Mouse (Mus musculus): Measurements from ENCODE around the gene Dlg1. TPM values are rescaled to one million over a fixed set of nuclear protein-coding genes. Genes with fewer than 3 reads are reported as not detected.
A peak's percentile ranks its signal among the peaks of the same experiment; 100 is the strongest.

Gene Dlg1
- polyA plus RNA-seq, 1 experiment from 2014 or later, result 31.3 TPM

DNA sequence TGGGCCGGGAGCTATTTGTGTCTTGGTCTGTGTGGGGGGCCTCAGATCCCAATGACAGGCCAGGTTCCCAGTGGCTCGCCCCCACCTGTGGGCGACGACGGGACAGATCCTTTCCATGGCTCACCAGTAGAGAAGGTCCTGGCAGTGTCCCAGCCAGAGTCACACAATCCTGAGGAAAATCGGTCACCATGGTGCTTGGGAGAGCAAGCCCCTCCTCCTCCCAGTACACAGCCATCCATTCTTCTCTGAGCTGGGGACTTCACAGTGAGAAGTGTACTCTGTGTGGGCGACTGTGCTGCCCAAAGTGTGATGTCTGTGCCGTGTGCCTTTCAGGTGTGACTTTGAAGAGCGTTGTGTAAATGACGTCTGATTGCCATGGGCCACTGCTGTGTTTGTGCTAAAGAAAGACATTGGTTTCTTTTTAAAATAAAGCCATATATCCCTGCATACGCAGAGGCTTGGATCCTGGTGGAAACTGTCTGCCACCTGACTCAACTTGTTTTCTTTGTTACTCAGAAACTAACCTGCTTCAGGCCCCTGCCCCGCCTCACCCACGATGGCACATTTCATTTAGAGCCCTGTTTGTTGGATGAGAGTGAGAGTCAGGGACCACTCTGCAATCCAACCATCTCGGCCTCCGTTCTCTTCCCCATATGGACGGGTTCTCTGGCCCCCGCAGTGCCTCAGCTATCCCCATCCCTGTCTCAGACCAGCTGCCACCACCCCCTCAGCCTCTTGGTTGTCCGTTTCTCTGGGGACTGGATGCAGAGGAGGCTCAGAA is 235.5 kb downstream of the Dlg1 start:
- Histone ChIP-seq H3K4me2 (no peak overlapping the region), H3K4me1 (peaks cover 14% of the 10 kb centered on the region), H3K36me3 (no peaks in the 10 kb centered on the region), H3K4me3 (replicated peaks) (no peak overlapping the region), H3K27me3 (no peaks in the 10 kb centered on the region), H3K27ac (no peak overlapping the region), H3K9ac (no peak overlapping the region), H3K9me3 (replicated peaks) (no peaks in the 10 kb centered on the region)
- ATAC-seq (replicated peaks; ENCODE audit: low FRiP score), result no peak
- 83% methylated on average over 18 of the region's 18 CpGs for WGBS

DNA sequence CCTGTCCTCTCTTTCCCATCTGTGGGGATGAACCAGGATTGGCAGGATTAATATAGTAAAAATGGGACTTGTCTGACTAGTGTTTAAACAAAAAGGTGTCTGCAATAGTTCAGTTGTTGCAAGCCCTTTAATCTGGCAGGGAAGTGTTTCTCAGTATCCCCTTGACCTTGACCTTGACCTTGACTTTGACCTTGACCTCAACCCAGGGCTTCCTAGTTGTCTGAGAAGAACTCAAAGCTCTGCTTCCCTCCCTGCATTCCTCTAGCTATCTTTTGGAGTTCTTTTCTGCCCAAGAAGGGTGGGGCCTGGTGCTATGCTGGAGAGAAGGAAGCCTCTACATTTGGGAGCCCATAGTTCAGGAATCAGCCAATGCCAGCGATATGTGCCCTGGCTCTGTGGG is 238.6 kb downstream of the Dlg1 start:
- WGBS, result 88% methylated on average over 1 of the region's 1 CpGs
- no peak overlapping the region for H3K4me2 ChIP-seq
- no peak overlapping the region for H3K4me3 ChIP-seq (replicated peaks)
- no peak overlapping the region for H3K9ac ChIP-seq
- ATAC-seq (replicated peaks; ENCODE audit: low FRiP score), result no peak
- H3K27ac ChIP-seq, result no peak overlapping the region
- no peaks in the 10 kb centered on the region for H3K36me3 ChIP-seq
- peaks cover 23% of the 10 kb centered on the region for H3K4me1 ChIP-seq
- no peaks in the 10 kb centered on the region for H3K9me3 ChIP-seq (replicated peaks)
- H3K27me3 ChIP-seq, result no peaks in the 10 kb centered on the region

- no peak overlapping the region for H3K9ac ChIP-seq
- H3K4me2 ChIP-seq, result no peak overlapping the region
- no peaks in the 10 kb centered on the region for H3K36me3 ChIP-seq
- H3K4me3 ChIP-seq (replicated peaks), result no peak overlapping the region
- no peak for ATAC-seq (replicated peaks; ENCODE audit: low FRiP score)
- no peak overlapping the region for H3K27ac ChIP-seq
- WGBS, result 90% methylated on average over 8 of the region's 8 CpGs
- H3K27me3 ChIP-seq, result no peaks in the 10 kb centered on the region
- H3K9me3 ChIP-seq (replicated peaks), result no peaks in the 10 kb centered on the region
- H3K4me1 ChIP-seq, result peaks cover 13% of the 10 kb centered on the region
Measured at GRCm38 (mm10) chr16:31903239-31903638, 240.0 kb downstream of the Dlg1 start.

DNA sequence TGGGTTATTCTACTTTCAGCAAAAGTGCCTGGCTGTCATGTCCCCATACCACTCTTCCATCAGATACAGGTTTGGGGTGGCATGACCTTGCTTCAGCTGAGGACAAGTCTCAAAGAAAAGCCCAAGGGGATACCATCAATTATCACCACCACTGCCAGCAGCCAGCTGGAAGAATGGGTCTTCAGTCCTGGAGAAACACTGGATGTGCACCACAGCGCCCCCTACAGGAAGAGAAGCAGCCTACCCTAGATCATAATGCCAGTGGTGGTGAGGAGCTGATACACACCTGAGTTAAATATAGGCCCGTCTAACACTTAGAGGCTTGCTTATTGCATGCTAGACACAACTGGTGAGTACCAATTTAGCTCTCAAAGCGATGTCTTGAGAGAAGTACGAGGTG is 242.1 kb downstream of the Dlg1 start:
- H3K4me1 ChIP-seq, result peaks cover 13% of the 10 kb centered on the region
- no peak overlapping the region for H3K9ac ChIP-seq
- no peaks in the 10 kb centered on the region for H3K36me3 ChIP-seq
- H3K27ac ChIP-seq, result no peak overlapping the region
- no peaks in the 10 kb centered on the region for H3K9me3 ChIP-seq (replicated peaks)
- no peak overlapping the region for H3K4me2 ChIP-seq
- no peak for ATAC-seq (replicated peaks; ENCODE audit: low FRiP score)
- H3K27me3 ChIP-seq, result no peaks in the 10 kb centered on the region
- 78% methylated on average over 4 of the region's 4 CpGs for WGBS
- H3K4me3 ChIP-seq (replicated peaks), result no peak overlapping the region

GRCm38 (mm10) chr16:31905891-31906825 is 242.9 kb downstream of the Dlg1 start:
- peak overlapping the region; percentile 64 for H3K4me2 ChIP-seq
- H3K27ac ChIP-seq, result no peak overlapping the region
- H3K27me3 ChIP-seq, result no peaks in the 10 kb centered on the region
- no peak overlapping the region for H3K9ac ChIP-seq
- peaks cover 13% of the 10 kb centered on the region for H3K4me1 ChIP-seq
- 39% methylated on average over 20 of the region's 20 CpGs for WGBS
- H3K4me3 ChIP-seq (replicated peaks), result peak overlapping the region; percentile 31
- no peaks in the 10 kb centered on the region for H3K9me3 ChIP-seq (replicated peaks)
- no peaks in the 10 kb centered on the region for H3K36me3 ChIP-seq
- peak; percentile 27; the same call in 1 of the 2 replicates for ATAC-seq (replicated peaks; ENCODE audit: low FRiP score)

GRCm38 (mm10) chr16:31906896-31907295 is 243.7 kb downstream of the Dlg1 start:
- peak; percentile 61; the same call in 1 of the 2 replicates for ATAC-seq (replicated peaks; ENCODE audit: low FRiP score)
- no peaks in the 10 kb centered on the region for H3K36me3 ChIP-seq
- no peaks in the 10 kb centered on the region for H3K9me3 ChIP-seq (replicated peaks)
- no peaks in the 10 kb centered on the region for H3K27me3 ChIP-seq
- H3K27ac ChIP-seq, result no peak overlapping the region
- H3K4me3 ChIP-seq (replicated peaks), result peak overlapping the region; percentile 31
- 11% methylated on average over 9 of the region's 9 CpGs for WGBS
- peaks cover 13% of the 10 kb centered on the region for H3K4me1 ChIP-seq
- no peak overlapping the region for H3K9ac ChIP-seq
- H3K4me2 ChIP-seq, result peak overlapping the region; percentile 64

DNA sequence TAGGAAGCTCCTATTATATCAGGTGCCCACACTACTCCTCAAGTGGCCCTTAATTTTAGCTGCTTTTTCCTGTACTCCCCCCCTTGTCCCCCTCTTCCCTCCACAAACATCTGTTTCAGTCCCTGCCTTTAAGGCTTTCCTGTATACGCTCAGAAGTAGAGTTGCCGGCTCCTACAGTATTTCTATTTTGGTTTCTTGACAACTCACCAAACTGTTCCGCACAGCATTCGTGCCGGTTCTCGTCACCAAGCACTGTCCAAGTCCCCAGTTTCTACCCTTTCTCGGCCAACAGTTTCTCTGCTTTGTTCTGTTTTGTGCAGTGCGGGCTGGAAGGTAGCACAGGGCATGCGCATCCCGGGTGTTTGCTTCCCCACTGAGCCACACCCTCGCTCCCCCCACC is 245.7 kb downstream of the Dlg1 start:
- 65% methylated on average over 11 of the region's 11 CpGs for WGBS

GRCm38 (mm10) chr16:31910281-31910847 is 247.1 kb downstream of the Dlg1 start:
- no peak overlapping the region for H3K4me3 ChIP-seq (replicated peaks)
- no peaks in the 10 kb centered on the region for H3K36me3 ChIP-seq
- 51% methylated on average over 10 of the region's 10 CpGs for WGBS

More for the DNA sequence above, 245.7 kb downstream of the Dlg1 start:
- ATAC-seq (replicated peaks; ENCODE audit: low FRiP score), result no peak
- no peak overlapping the region for H3K9ac ChIP-seq
- H3K4me2 ChIP-seq, result no peak overlapping the region
- H3K4me1 ChIP-seq, result peaks cover 13% of the 10 kb centered on the region
- no peak overlapping the region for H3K27ac ChIP-seq
- H3K9me3 ChIP-seq (replicated peaks), result no peaks in the 10 kb centered on the region
- H3K27me3 ChIP-seq, result no peaks in the 10 kb centered on the region
- H3K36me3 ChIP-seq, result no peaks in the 10 kb centered on the region
- H3K4me3 ChIP-seq (replicated peaks), result no peak overlapping the region

GRCm38 (mm10) chr16:31917776-31918175 is 254.5 kb downstream of the Dlg1 start:
- no peak overlapping the region; the same call in 1 of the 2 replicates for H3K4me3 ChIP-seq (replicated peaks)
- H3K27ac ChIP-seq, result 0 out of 2 replicates have a peak overlapping the region, but pooled peaks have one; percentile 32
- peaks cover 12% of the 10 kb centered on the region for H3K4me1 ChIP-seq
- no peaks in the 10 kb centered on the region for H3K36me3 ChIP-seq
- ATAC-seq (replicated peaks; ENCODE audit: low FRiP score), result peak; percentile 36; the same call in 1 of the 2 replicates
- H3K4me2 ChIP-seq, result peak overlapping the region; percentile 54
- H3K9ac ChIP-seq, result peak overlapping the region; percentile 36; the same call in 1 of the 2 replicates
- no peaks in the 10 kb centered on the region for H3K9me3 ChIP-seq (replicated peaks)
- WGBS, result 65% methylated on average over 11 of the region's 11 CpGs
- H3K27me3 ChIP-seq, result no peaks in the 10 kb centered on the region

More at GRCm38 (mm10) chr16:31910281-31910847, 247.1 kb downstream of the Dlg1 start:
- Histone ChIP-seq H3K4me1 (peaks cover 13% of the 10 kb centered on the region), H3K27ac (no peak overlapping the region), H3K27me3 (no peaks in the 10 kb centered on the region), H3K9me3 (replicated peaks) (no peaks in the 10 kb centered on the region), H3K9ac (no peak overlapping the region), H3K4me2 (no peak overlapping the region)
- ATAC-seq (replicated peaks; ENCODE audit: low FRiP score), result no peak

- WGBS, result 3% methylated on average over 14 of the region's 14 CpGs
- H3K9ac ChIP-seq, result peak overlapping the region; percentile 36; the same call in 1 of the 2 replicates
Measured at GRCm38 (mm10) chr16:31918248-31918724, 255.0 kb downstream of the Dlg1 start.

DNA sequence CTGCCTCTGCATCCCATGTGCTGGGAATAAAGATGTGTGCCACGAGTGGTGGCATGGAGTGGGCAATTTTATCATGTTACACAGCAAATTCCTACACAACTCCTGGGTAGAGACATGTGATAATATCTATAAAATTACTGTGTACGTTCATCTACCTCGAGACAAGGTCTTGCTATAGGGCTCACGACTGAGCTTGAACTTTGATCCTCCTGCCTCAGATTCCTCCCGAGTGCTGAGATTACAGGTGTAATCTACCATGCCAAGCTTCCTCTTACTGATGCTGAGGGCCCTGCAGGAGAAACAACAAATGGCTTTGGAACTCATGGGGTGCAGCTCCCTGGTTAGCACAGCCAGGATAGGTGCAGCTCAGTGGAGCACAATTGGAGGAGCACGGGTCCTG is 261.1 kb downstream of the Dlg1 start:
- H3K9me3 ChIP-seq (replicated peaks), result no peaks in the 10 kb centered on the region
- H3K4me1 ChIP-seq, result peaks cover 13% of the 10 kb centered on the region; the same call in 1 of the 2 replicates
- H3K36me3 ChIP-seq, result no peaks in the 10 kb centered on the region
- H3K27me3 ChIP-seq, result no peaks in the 10 kb centered on the region
- ATAC-seq (replicated peaks; ENCODE audit: low FRiP score), result no peak
- 78% methylated on average over 6 of the region's 6 CpGs for WGBS
- H3K4me3 ChIP-seq (replicated peaks), result no peak overlapping the region
- no peak overlapping the region for H3K9ac ChIP-seq
- no peak overlapping the region for H3K27ac ChIP-seq
- no peak overlapping the region for H3K4me2 ChIP-seq

More at GRCm38 (mm10) chr16:31918248-31918724, 255.0 kb downstream of the Dlg1 start:
- Histone ChIP-seq H3K4me3 (replicated peaks) (peak overlapping the region; percentile 16; the same call in 1 of the 2 replicates), H3K4me2 (peak overlapping the region; percentile 54), H3K4me1 (peaks cover 12% of the 10 kb centered on the region), H3K9me3 (replicated peaks) (no peaks in the 10 kb centered on the region), H3K36me3 (no peaks in the 10 kb centered on the region), H3K27me3 (no peaks in the 10 kb centered on the region), H3K27ac (0 out of 2 replicates have a peak overlapping the region, but pooled peaks have one; percentile 32)
- peak; percentile 49; the same call in 1 of the 2 replicates for ATAC-seq (replicated peaks; ENCODE audit: low FRiP score)
